Mouse (Mus musculus) C2C12 (cell line): ENCODE measurements around the gene Pfas. TPM values are rescaled to one million over a fixed set of nuclear protein-coding genes. Genes with fewer than 3 reads are reported as not detected.
"Not testable (repeated sequence)": the region's sequence is repeated elsewhere in the genome, so short reads cannot be mapped to it uniquely, and the experiment has no call there.

Source experiments
- H3K27me3 ChIP-seq: one replicate; pipeline ENCODE4 v1.6.1; 2011; ENCODE audit not compliant: control insufficient read depth, insufficient read depth, insufficient read length
- H3K36me3 ChIP-seq: one replicate; pipeline ENCODE4 v1.6.1; 2011; ENCODE audit not compliant: control insufficient read depth, insufficient read depth
- H3K4me3 ChIP-seq: one replicate; pipeline ENCODE4 v1.5.1; 2011; ENCODE audit warnings: mild to moderate bottlenecking, control low read depth; ENCODE audit not compliant: poor library complexity, insufficient read depth, severe bottlenecking
- H3K79me2 ChIP-seq: one replicate; pipeline ENCODE4 v1.6.1; 2011; ENCODE audit not compliant: control insufficient read depth, insufficient read depth
- H3K79me3 ChIP-seq: one replicate; pipeline ENCODE4 v1.6.1; 2011; ENCODE audit warnings: low read depth, control low read depth
- H3ac ChIP-seq: one replicate; pipeline ENCODE3; 2011; ENCODE audit warnings: low read depth; ENCODE audit not compliant: control insufficient read depth, insufficient read length
- CEBPB ChIP-seq: IDR thresholded peaks from one replicate; pipeline ENCODE4 v1.6.1; 2011; ENCODE audit warnings: low read depth, mild to moderate bottlenecking, control low read depth, moderate library complexity
- CTCF ChIP-seq: IDR thresholded peaks from one replicate; pipeline ENCODE4 v1.5.1; 2011; ENCODE audit not compliant: control insufficient read depth, insufficient read depth, insufficient read length
- FOSL1 ChIP-seq: IDR thresholded peaks from one replicate; pipeline ENCODE4 v1.8.0; 2011; ENCODE audit warnings: mild to moderate bottlenecking, low read length; ENCODE audit not compliant: poor library complexity, insufficient read depth, severe bottlenecking
- MAX ChIP-seq: IDR thresholded peaks from one replicate; pipeline ENCODE4 v1.6.1; 2011; ENCODE audit warnings: mild to moderate bottlenecking, control low read depth
- MYOD1 ChIP-seq: IDR thresholded peaks from one replicate; pipeline ENCODE4 v1.6.1; 2011; ENCODE audit warnings: low read depth; ENCODE audit not compliant: control insufficient read depth, insufficient read length
- MYOG ChIP-seq: IDR thresholded peaks from one replicate; pipeline ENCODE4 v1.6.1; 2011; ENCODE audit not compliant: control insufficient read depth, insufficient read length; ENCODE audit errors: extremely low read depth
- USF1 ChIP-seq: IDR thresholded peaks from one replicate; pipeline ENCODE4 v1.6.1; 2011; ENCODE audit warnings: low read depth, mild to moderate bottlenecking, control low read depth, moderate library complexity
- polyA plus RNA-seq: library from polyadenylated mRNA; unstranded; fragments of >200 nt; fragmentation: generic; extraction: Trizol; gene quantifications from one replicate; pipeline ENCODE4 v1.2.1, GENCODE M21; 2012; ENCODE audit warnings: missing spikeins

Pfas gene
- polyA plus RNA-seq, 1 experiment = 22.2 TPM

DNA sequence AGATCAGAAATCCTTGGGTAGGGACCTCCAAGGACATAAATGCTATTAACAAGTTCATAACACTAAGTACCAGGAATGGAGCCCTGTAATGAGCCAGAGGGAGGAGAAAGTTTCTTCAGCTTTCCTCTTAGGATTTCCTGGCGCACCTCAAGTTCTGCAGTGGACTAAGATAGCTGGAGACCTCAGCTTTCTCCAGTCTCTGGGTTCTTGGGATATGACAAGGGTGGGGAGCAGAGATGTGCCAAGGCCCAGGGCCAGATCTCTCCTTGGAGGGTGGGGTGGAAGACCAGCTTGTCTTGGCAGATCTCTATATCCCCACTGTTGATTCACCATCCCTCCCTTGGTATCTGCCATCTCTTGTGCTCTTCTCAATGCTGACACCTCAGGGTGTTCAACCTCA lies 32.7 kb downstream of the Pfas start:
- Histone ChIP-seq H3K79me2 (no peaks in the 10 kb centered on the region), H3K4me3 (no peak overlapping the region), H3K36me3 (no peaks in the 10 kb centered on the region), H3K27me3 (no peaks in the 10 kb centered on the region), H3ac (no peak overlapping the region), H3K79me3 (no peaks in the 10 kb centered on the region)
- no peak for TF ChIP-seq MYOD1
- no peak for TF ChIP-seq USF1
- TF ChIP-seq CTCF = no peak
- TF ChIP-seq FOSL1 = no peak
- no peak for TF ChIP-seq CEBPB
- TF ChIP-seq MYOG = no peak
- no peak for TF ChIP-seq MAX

- TF ChIP-seq CEBPB = no peak
- no peak for TF ChIP-seq CTCF
- no peak for TF ChIP-seq USF1
- no peak for TF ChIP-seq MAX
- TF ChIP-seq MYOD1 = no peak
- TF ChIP-seq FOSL1 = no peak
- no peak for TF ChIP-seq MYOG
- Histone ChIP-seq H3K79me2 (no peaks in the 10 kb centered on the region), H3ac (no peak within 1 kb of the TSS), H3K79me3 (no peaks in the 10 kb centered on the region), H3K4me3 (peak within 1 kb of the TSS; percentile 28), H3K36me3 (no peaks in the 10 kb centered on the region), H3K27me3 (no peaks in the 10 kb centered on the region)
Measured at GRCm38 (mm10) chr11:68975085-68975484, 33.2 kb downstream of the Pfas start, which contains the start of gene Rangrf. Rangrf (minus strand) TSS chr11:68975185.

- no peak overlapping the region for H3ac ChIP-seq
- H3K36me3 ChIP-seq = no peaks in the 10 kb centered on the region
- no peak for TF ChIP-seq MAX
- no peak for TF ChIP-seq USF1
- no peak for TF ChIP-seq MYOD1
- no peak for TF ChIP-seq CTCF
- no peak for TF ChIP-seq MYOG
- TF ChIP-seq CEBPB = no peak
- no peak for TF ChIP-seq FOSL1
- peak overlapping the region; percentile 28 for H3K4me3 ChIP-seq
- H3K27me3 ChIP-seq = no peaks in the 10 kb centered on the region
- H3K79me2 ChIP-seq = no peaks in the 10 kb centered on the region
- no peaks in the 10 kb centered on the region for H3K79me3 ChIP-seq
Measured at GRCm38 (mm10) chr11:68974059-68974450, 34.2 kb downstream of the Pfas start.

GRCm38 (mm10) chr11:68973250-68974058 lies 34.8 kb downstream of the Pfas start:
- not testable (repeated sequence) for H3K79me3 ChIP-seq, H3K36me3 ChIP-seq, H3K79me2 ChIP-seq, H3K27me3 ChIP-seq
- H3K4me3 ChIP-seq = peak overlapping the region; percentile 28
- peak overlapping the region; percentile 68 for H3ac ChIP-seq
- TF ChIP-seq USF1 (peak; percentile 29), MAX (peak; percentile 87)

DNA sequence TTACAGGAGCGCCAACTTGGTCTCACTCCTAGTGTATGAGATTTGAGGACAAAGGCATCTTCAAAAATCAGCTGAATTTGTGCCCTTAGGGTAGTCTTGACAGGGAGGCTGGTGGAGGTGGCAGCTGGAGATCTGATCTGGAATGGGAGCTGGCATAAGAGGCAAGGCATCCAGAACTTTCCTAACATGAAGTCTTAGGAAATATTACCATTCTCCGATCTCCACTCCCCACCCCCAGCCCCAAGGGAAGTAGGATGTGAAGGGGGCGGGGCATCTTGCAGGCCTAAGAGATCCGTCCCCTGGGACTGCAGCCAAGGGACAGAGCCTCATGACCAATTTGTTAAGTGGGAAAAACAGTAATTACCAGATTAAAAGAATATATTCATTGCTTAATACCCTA lies 38.0 kb downstream of the Pfas start:
- no peak overlapping the region for H3K4me3 ChIP-seq
- no peaks in the 10 kb centered on the region for H3K79me3 ChIP-seq
- no peaks in the 10 kb centered on the region for H3K27me3 ChIP-seq
- H3ac ChIP-seq = no peak overlapping the region
- TF ChIP-seq MAX (no peak), FOSL1 (no peak)
- H3K79me2 ChIP-seq = no peaks in the 10 kb centered on the region
- H3K36me3 ChIP-seq = no peaks in the 10 kb centered on the region

DNA sequence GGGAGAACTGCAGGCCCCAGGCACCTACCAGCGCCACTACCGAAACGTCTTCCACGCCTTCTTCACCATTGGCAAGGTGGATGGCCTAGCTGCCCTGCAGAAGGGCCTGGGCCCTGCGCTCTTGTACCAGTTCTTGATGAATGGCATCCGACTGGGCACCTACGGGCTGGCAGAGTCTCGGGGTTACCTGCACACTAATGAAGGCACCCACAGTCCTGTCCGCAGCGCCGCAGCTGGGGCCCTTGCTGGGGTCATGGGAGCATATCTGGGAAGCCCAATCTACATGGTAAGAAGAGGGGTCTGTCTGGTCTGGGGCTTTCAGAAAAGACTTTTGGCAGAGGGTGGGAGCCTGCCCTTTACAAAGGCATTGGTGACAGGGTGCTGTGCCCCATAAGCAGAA lies 39.5 kb downstream of the Pfas start:
- no peak overlapping the region for H3K4me3 ChIP-seq
- no peaks in the 10 kb centered on the region for H3K36me3 ChIP-seq
- no peaks in the 10 kb centered on the region for H3K79me3 ChIP-seq
- TF ChIP-seq MYOD1 (no peak), CEBPB (no peak), USF1 (no peak), MYOG (no peak), FOSL1 (no peak), MAX (no peak), CTCF (no peak)
- H3ac ChIP-seq = no peak overlapping the region
- H3K79me2 ChIP-seq = no peaks in the 10 kb centered on the region
- H3K27me3 ChIP-seq = no peaks in the 10 kb centered on the region
